Mouse (Mus musculus): ENCODE data around the gene Zkscan2.

The Zkscan2 gene

GRCm38 (mm10) chr7:123431206-123431605, 69.0 kb downstream of the Zkscan2 start:
- DNase-seq (ENCODE audit: low read depth, low spot score) = no peak

- DNase-seq (ENCODE audit: low read depth, low spot score) = no peak
Measured at GRCm38 (mm10) chr7:123430411-123430705, 69.9 kb downstream of the Zkscan2 start.

- DNase-seq (ENCODE audit: low read depth, low spot score) = no peak
Measured at GRCm38 (mm10) chr7:123429624-123430410, 70.4 kb downstream of the Zkscan2 start.
